Mouse (Mus musculus): ENCODE data around the gene Dnaja2. TPM values are rescaled to one million over a fixed set of nuclear protein-coding genes. Genes with fewer than 3 reads are reported as not detected.

Gene Dnaja2
- polyA plus RNA-seq, 1 experiment, result 32.9 TPM

DNA sequence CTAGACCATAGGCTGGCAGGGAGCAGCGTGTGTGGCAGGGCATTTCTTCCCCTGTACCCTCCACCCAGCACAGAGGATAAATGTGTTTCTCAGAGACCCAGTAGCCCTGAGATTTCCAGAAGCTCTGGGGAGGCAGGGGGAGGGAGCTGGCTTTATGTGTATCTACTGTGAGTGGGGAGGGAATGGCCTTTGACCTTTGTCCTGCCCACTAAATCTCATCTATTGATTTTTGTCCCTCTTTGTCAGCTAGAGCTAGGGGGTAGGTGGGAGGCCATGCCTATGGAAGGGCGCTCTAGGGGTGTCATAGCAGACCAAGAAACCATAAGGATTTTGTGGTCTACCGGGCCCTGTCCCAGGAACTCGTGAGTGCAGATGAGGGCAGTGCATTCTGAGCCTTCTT, 48.5 kb downstream of the Dnaja2 start:
- DNase-seq, result no peak
- no peak for TF ChIP-seq CTCF (conservative IDR thresholded peaks at IDR 0.05; ENCODE audit: insufficient read depth, insufficient read length, low read depth, low read length)
- TF ChIP-seq POLR2A (IDR thresholded peaks at IDR 0.05; ENCODE audit: low read depth, low read length), result no peak
- H3K4me3 ChIP-seq (ENCODE audit: insufficient read depth, low read depth, low read length), result no peak overlapping the region
- WGBS, result 86% methylated on average over 4 of the region's 4 CpGs
- H3K36me3 ChIP-seq (ENCODE audit: control insufficient read depth, insufficient read depth, low read length), result no peaks in the 10 kb centered on the region; the same call in 1 of the 2 replicates
- no peaks in the 10 kb centered on the region for H3K27me3 ChIP-seq (replicated peaks; ENCODE audit: control insufficient read depth, insufficient read depth, low read length)
- no peak overlapping the region for H3K27ac ChIP-seq (ENCODE audit: insufficient read depth, low read depth, low read length)
- peaks cover 3% of the 10 kb centered on the region; the same call in 1 of the 2 replicates for H3K4me1 ChIP-seq (ENCODE audit: control insufficient read depth, insufficient read depth, low read length)

DNA sequence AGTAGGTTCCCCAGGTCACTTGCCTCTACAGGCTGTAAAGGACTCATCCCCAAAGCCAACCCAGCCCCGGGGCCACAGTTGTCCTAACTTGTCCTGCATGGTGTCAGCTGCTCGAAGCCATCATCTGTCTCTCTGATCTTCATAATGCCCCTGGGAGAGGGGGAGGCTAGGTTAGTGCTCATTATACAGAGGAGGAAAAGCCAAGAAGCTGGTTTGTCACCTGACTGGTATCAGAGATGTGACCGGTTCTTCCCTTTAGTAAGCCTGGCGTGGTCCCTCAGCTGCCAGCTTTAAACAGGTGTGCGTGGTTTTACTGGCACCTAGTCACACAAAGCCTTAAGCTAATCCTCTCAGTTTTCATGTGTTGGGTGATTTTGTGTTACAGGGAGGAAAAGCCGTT, 50.4 kb downstream of the Dnaja2 start:
- WGBS, result 93% methylated on average over 6 of the region's 6 CpGs
- H3K36me3 ChIP-seq (ENCODE audit: control insufficient read depth, insufficient read depth, low read length), result no peaks in the 10 kb centered on the region
- TF ChIP-seq CTCF (conservative IDR thresholded peaks at IDR 0.05; ENCODE audit: insufficient read depth, insufficient read length, low read depth, low read length) (no peak), POLR2A (IDR thresholded peaks at IDR 0.05; ENCODE audit: low read depth, low read length) (no peak)
- no peaks in the 10 kb centered on the region for H3K27me3 ChIP-seq (replicated peaks; ENCODE audit: control insufficient read depth, insufficient read depth, low read length)
- H3K4me3 ChIP-seq (ENCODE audit: insufficient read depth, low read depth, low read length), result no peak overlapping the region
- H3K27ac ChIP-seq (ENCODE audit: insufficient read depth, low read depth, low read length), result no peak overlapping the region
- no peak for DNase-seq
- H3K4me1 ChIP-seq (ENCODE audit: control insufficient read depth, insufficient read depth, low read length), result peaks cover 3% of the 10 kb centered on the region; the same call in 1 of the 2 replicates

DNA sequence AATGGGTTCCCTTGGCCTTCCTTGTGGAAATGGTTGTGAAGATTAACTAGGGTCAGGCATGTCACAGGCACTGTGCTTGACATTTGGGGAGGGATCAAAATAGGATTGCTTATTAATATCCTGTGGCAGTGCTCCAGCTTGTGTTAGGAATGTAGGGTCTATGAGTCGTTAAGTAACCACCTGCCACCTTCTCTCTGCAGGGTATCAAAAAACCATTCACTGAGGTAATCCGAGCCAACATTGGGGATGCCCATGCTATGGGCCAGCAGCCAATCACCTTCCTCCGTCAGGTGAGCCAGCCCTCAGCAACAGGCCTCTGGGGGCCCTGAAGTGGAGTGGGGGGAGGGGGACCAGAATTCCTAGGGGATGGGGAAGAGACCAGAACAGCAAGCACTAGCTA, 52.1 kb downstream of the Dnaja2 start:
- H3K4me1 ChIP-seq (ENCODE audit: control insufficient read depth, insufficient read depth, low read length), result peaks cover 3% of the 10 kb centered on the region; the same call in 1 of the 2 replicates
- no peaks in the 10 kb centered on the region for H3K36me3 ChIP-seq (ENCODE audit: control insufficient read depth, insufficient read depth, low read length)
- no peak overlapping the region for H3K27ac ChIP-seq (ENCODE audit: insufficient read depth, low read depth, low read length)
- DNase-seq, result no peak
- TF ChIP-seq CTCF (conservative IDR thresholded peaks at IDR 0.05; ENCODE audit: insufficient read depth, insufficient read length, low read depth, low read length) (no peak), POLR2A (IDR thresholded peaks at IDR 0.05; ENCODE audit: low read depth, low read length) (no peak)
- 57% methylated on average over 3 of the region's 3 CpGs for WGBS
- H3K27me3 ChIP-seq (replicated peaks; ENCODE audit: control insufficient read depth, insufficient read depth, low read length), result no peaks in the 10 kb centered on the region
- no peak overlapping the region for H3K4me3 ChIP-seq (ENCODE audit: insufficient read depth, low read depth, low read length)

DNA sequence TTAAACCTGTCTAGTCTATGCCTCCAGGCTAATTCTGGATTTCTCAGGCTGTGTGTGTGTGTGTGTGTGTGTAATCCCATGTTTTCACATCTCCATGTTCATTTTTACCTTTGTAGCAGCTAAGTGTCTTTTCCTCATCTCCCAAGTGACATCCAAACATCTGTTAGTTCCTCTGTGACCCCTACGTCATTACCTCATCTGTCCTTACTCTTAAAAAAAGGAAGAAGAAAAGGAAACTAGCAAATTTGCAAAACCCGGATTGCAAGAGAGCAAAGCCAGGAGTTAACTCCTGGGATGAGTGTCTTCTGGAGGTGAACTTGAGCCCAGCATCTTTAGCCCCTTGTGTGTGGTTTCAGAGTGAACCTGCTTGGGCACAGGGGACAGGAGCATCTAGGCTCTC, 52.8 kb downstream of the Dnaja2 start:
- no peak overlapping the region for H3K27ac ChIP-seq (ENCODE audit: insufficient read depth, low read depth, low read length)
- TF ChIP-seq POLR2A (IDR thresholded peaks at IDR 0.05; ENCODE audit: low read depth, low read length), result no peak
- no peak for TF ChIP-seq CTCF (conservative IDR thresholded peaks at IDR 0.05; ENCODE audit: insufficient read depth, insufficient read length, low read depth, low read length)
- 81% methylated on average over 2 of the region's 2 CpGs for WGBS
- no peaks in the 10 kb centered on the region for H3K27me3 ChIP-seq (replicated peaks; ENCODE audit: control insufficient read depth, insufficient read depth, low read length)
- H3K4me3 ChIP-seq (ENCODE audit: insufficient read depth, low read depth, low read length), result no peak overlapping the region
- H3K36me3 ChIP-seq (ENCODE audit: control insufficient read depth, insufficient read depth, low read length), result no peaks in the 10 kb centered on the region
- DNase-seq, result no peak
- peaks cover 3% of the 10 kb centered on the region; the same call in 1 of the 2 replicates for H3K4me1 ChIP-seq (ENCODE audit: control insufficient read depth, insufficient read depth, low read length)

DNA sequence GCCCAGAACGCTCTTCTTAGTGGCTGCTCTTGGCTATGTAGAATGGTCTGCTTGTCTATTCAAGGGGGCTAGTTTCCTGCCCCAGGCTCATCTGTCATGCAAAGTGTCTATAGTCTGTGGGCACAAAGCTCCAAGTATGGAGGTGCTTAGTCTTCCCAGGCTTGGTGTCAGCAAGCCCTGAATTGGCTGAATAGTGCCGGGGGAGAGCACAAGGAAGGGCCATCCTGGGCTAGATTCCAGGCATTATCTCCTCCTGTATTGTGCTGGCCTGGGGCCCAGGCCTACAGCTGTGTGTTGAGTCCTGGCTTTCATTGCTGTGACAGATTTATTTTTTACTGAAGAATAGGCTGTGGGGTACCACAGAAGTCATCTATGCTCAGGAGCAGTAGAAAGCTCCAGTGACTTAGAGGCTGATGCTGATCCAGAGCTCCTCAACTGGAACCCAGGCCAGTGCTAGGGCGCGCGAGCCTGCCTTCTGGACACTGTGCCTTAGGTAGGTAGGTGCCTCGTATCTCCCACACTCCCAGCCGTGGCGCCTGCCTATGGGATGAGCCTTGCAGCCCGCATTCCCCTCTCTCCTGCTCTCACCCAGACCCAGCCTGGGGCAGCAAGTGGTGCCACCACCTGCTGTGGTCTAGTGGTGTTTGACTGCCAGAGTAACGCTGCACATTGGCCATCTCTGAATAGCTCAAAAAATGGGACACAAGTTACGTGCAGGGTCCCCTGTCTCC, 54.0 kb downstream of the Dnaja2 start:
- H3K36me3 ChIP-seq (ENCODE audit: control insufficient read depth, insufficient read depth, low read length), result no peaks in the 10 kb centered on the region
- DNase-seq, result no peak
- no peaks in the 10 kb centered on the region for H3K27me3 ChIP-seq (replicated peaks; ENCODE audit: control insufficient read depth, insufficient read depth, low read length)
- WGBS, result 86% methylated on average over 11 of the region's 11 CpGs
- H3K27ac ChIP-seq (ENCODE audit: insufficient read depth, low read depth, low read length), result no peak overlapping the region
- peaks cover 3% of the 10 kb centered on the region; the same call in 1 of the 2 replicates for H3K4me1 ChIP-seq (ENCODE audit: control insufficient read depth, insufficient read depth, low read length)
- H3K4me3 ChIP-seq (ENCODE audit: insufficient read depth, low read depth, low read length), result no peak overlapping the region
- no peak for TF ChIP-seq CTCF (conservative IDR thresholded peaks at IDR 0.05; ENCODE audit: insufficient read depth, insufficient read length, low read depth, low read length)
- TF ChIP-seq POLR2A (IDR thresholded peaks at IDR 0.05; ENCODE audit: low read depth, low read length), result no peak

DNA sequence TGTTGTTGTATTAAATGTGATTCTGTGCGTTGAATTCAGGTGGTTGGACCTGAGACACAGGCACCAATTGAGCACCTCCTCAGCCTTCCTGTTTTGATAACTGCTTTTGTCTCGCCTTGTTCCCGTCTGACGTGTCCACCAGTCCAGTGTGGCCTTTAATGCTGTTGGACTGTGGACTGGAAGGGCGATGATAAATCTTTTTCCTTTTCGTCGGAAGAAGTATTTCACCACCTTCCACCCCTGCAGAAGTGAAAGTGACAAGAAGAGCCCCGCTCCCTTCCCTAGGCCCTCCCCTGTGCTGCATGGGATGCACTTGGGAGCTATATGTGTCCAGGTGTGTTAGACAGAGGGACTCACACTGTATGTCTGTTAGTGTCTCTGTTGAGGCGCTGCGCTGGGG, 54.7 kb downstream of the Dnaja2 start:
- Histone ChIP-seq H3K36me3 (ENCODE audit: control insufficient read depth, insufficient read depth, low read length) (no peaks in the 10 kb centered on the region), H3K4me3 (ENCODE audit: insufficient read depth, low read depth, low read length) (no peak overlapping the region), H3K4me1 (ENCODE audit: control insufficient read depth, insufficient read depth, low read length) (peaks cover 3% of the 10 kb centered on the region; the same call in 1 of the 2 replicates), H3K27ac (ENCODE audit: insufficient read depth, low read depth, low read length) (no peak overlapping the region), H3K27me3 (replicated peaks; ENCODE audit: control insufficient read depth, insufficient read depth, low read length) (no peaks in the 10 kb centered on the region)
- TF ChIP-seq CTCF (conservative IDR thresholded peaks at IDR 0.05; ENCODE audit: insufficient read depth, insufficient read length, low read depth, low read length), result no peak
- TF ChIP-seq POLR2A (IDR thresholded peaks at IDR 0.05; ENCODE audit: low read depth, low read length), result no peak
- DNase-seq, result no peak
- WGBS, result 72% methylated on average over 10 of the region's 10 CpGs

DNA sequence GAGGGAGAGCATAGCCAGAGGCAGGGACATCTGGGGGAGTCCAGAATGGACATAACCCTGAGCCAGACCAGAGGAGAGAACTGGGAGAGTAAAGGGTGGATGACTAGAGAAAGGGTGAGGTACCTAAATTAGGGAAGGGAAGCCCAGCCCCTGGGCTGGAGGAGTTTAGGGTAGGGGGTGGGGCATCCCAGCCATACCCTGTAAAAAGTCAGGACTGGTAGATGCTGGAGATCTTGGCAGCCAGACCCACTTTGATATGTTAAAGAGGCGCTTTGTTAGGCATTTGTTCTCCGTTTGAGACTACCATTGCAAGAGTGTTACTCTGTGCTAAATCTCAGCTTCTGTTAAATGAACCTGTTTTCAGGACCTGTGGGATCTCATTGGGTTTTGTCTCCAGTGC, 56.6 kb downstream of the Dnaja2 start:
- Histone ChIP-seq H3K4me3 (ENCODE audit: insufficient read depth, low read depth, low read length) (no peak overlapping the region), H3K27me3 (replicated peaks; ENCODE audit: control insufficient read depth, insufficient read depth, low read length) (no peaks in the 10 kb centered on the region), H3K27ac (ENCODE audit: insufficient read depth, low read depth, low read length) (no peak overlapping the region), H3K36me3 (ENCODE audit: control insufficient read depth, insufficient read depth, low read length) (no peaks in the 10 kb centered on the region), H3K4me1 (ENCODE audit: control insufficient read depth, insufficient read depth, low read length) (peaks cover 7% of the 10 kb centered on the region; the same call in 1 of the 2 replicates)
- 76% methylated on average over 2 of the region's 2 CpGs for WGBS
- TF ChIP-seq CTCF (conservative IDR thresholded peaks at IDR 0.05; ENCODE audit: insufficient read depth, insufficient read length, low read depth, low read length), result no peak
- TF ChIP-seq POLR2A (IDR thresholded peaks at IDR 0.05; ENCODE audit: low read depth, low read length), result no peak
- no peak for DNase-seq
